Mouse (Mus musculus): ENCODE measurements around the gene Crybb1.

The Crybb1 gene

DNA sequence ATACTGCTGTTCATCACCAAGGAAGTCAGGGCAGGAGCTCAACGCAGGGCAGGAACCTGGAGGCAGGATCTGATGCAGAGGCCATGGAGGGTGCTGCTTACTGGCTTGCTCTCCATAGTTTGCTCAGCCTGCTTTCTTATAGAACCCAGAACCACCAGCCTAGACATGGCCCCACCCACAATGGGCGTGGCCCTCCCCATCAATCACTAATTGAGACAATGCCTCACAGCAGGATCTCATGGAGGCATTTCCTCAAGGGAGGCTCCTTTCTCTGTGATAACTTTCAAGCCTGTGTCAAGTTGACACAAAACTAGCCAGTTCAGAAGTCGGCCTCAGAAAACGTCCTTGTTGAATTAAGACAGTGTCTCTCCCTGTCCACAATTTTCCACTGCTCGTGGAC is 19.8 kb upstream of the Crybb1 start:
- in situ Hi-C loops (cut with MboI; ENCODE audit: unreplicated experiment in 2 of 2) = no loop called here

DNA sequence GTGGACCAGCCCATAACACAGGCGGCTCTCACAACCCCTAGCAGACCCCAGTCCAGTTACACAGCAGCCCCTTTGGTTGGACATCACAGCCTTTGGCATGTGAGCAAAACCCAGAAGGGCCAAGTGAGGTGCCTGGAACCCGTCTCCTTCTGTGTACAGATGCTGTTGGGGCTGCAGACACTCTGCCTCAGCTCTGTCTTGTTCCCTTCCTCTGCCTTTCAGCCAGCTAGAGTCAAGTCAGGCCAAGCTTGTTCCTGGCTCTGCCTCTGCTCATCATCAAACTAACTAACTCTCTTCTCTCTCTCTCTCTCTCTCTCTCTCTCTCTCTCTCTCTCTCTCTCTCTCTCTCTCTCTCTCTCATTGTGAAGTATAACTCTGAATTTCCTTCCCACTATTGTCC is 19.0 kb upstream of the Crybb1 start:
- in situ Hi-C loops (cut with MboI; ENCODE audit: unreplicated experiment in 2 of 2) = no loop called here

DNA sequence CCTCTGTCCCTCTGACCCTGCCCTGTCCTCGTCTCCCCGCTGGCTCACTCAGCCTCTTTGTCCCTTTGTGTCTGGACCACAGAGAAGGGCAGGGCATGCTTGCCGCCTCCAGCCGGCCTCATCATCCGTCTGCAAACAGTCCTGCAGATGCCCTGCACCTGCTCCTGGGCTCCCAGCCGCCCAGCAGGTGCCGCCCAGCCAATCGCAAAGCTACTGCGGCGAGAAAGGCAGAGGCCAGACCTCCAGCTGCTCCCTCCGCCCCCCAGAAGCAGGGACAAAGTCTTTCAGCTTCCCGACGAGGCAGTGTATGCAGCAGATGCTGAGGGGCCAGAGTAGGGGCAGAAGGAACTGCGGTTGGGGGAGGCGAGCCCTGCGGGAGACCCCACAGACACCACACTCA is 18.2 kb upstream of the Crybb1 start:
- in situ Hi-C loops (cut with MboI; ENCODE audit: unreplicated experiment in 2 of 2) = no loop called here

DNA sequence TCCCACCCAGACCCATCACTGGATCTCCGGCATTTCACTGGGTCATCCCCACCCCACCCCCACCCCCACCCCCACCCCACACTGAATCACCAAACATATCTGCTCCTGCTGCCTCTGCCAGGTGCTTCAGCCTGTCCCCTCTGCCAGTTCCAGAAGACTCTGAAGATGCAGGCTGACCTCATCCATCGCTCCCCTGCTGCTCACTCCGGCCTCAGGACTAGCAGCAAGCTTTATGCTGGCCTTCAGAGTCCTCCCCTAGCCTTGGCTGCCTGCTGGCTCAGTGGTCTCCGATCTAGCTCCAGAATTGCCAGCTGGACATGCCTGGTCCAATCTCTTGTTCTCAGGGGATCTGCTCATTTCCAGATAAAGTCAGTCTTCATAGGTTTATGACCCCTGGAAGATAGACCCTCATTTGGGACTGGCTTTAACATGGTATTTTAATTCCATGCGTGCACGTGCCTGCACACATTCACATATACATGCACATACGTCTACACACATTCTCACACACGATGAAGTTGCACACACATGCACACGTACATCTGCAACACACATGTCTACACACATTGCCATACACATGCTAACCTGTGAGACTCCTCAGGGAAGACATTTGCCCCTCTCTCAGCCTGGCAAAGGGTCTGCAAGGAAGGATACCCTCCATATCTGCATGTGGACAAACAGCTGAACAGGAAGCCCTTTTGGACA is 17.6 kb upstream of the Crybb1 start:
- in situ Hi-C loops (cut with MboI; ENCODE audit: unreplicated experiment in 2 of 2) = no loop called here

DNA sequence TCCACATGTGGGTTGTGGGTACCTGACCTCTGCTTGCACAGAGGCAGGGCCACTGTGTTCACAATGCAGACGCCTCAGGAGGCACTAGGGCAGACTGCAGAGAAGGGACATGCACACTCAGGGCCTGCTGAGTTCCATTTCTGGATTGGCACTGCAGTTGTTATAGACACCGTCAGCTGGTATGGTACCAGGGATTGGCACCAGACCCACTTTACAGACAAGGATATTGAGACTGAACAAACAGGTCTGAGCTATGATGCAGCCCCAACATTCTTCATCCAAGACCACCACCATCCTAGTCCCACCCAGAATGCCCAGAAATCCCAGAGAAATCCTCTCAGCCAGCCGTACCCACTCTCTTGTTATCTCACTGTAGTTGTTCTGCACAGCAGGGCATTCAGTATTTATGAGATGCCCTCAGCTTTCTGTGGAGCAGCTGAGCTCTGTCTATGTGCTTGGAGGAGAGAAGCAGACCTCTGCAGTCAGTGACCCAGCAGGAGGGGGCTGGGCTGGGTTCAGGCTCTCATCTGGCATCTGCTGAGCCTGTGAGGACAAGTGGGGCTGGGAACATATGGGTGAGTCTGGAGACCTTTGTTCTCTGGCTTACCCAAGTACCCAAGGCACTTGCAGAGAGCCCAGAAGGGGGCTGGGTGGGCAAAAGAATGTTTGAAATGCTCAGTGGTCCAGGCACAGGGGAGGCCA is 16.7 kb upstream of the Crybb1 start:
- in situ Hi-C loops (cut with MboI; ENCODE audit: unreplicated experiment in 2 of 2) = no loop called here

DNA sequence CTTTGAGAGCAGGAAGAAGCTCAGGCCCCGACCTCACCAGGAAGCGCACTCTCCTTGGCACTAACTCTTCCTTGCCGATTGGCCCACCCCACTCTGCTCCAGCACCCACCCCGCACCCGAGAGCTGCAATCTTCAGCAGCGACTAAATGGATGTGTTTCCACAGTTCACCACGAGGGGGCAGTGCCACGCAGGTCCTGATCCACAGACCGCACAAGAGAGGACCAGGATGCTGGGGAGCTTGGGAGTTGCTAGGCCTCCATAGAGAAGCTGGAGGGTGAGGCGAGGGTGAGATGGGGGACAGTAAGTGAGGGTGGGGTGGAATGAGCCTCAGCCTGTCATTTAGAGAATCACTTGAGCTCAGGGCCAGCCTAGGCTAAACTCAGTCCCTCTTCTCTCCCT is 14.9 kb upstream of the Crybb1 start:
- in situ Hi-C loops (cut with MboI; ENCODE audit: unreplicated experiment in 2 of 2) = loop anchor here (5.0 to 10.0 kb wide), 5 partner anchors 47 to 187 kb away; no protein-coding TSS in a partner anchor

DNA sequence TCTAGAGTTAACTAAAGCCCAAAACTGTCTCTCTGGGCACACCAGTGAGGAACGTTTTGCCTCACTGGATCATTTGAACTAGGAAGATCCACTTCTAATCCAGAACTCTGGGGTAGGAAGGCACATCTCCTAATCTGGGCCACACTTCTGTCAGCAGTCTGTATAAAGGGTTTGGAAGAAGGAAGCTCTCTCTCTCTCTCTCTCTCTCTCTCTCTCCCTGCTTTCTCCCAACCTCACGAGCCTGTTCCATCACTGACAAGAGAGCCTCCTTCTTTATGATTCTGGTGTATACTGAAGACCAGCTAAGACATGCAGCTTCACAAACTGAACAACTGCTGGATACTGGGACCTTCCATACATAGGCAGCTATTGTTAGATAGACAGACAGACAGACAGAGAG is 13.8 kb upstream of the Crybb1 start:
- in situ Hi-C loops (cut with MboI; ENCODE audit: unreplicated experiment in 2 of 2) = loop anchor here (5.0 to 10.0 kb wide), 5 partner anchors 45 to 185 kb away; no protein-coding TSS in a partner anchor

DNA sequence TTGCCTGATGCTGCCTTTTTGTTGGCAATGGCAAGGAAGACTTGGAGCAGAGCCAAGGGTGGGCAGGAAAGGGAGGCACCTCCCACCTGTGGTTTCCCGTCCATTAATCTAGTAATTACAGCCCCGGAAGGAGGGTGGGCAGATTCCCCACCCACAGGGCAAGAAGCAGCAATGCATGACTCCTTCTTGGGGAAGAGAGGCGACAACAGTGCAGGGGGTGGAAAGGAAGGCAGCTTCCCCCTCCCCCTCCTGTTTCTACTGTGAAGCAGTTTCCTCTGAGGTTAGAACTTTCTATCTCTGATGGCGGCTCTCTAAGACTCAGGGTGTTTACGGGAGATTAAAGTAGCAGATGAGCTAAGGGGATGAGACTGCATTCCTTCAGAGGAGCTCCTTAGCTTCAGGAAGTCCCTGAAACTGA is 13.2 kb upstream of the Crybb1 start:
- in situ Hi-C loops (cut with MboI; ENCODE audit: unreplicated experiment in 2 of 2) = loop anchor here (5.0 to 10.0 kb wide), 5 partner anchors 45 to 185 kb away; no protein-coding TSS in a partner anchor

DNA sequence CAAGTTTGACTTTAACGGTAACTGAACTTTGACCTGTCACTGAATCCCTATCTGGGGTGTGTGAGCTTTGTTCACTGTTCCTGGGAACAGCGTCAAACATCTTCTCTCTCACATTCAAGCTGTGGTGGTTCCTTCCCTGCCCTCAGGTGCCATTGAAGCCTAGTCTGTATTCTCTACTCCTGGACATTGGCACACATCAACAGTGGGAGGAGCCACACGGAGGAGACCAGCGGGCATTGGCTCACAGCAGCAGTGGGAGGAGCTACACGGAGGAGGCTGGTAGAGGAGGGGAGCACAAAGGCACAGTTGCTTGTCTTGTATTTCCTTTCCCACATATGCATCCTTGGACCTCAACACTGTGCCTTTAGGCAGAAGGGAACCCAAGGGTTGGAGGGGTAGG is 12.6 kb upstream of the Crybb1 start:
- in situ Hi-C loops (cut with MboI; ENCODE audit: unreplicated experiment in 2 of 2) = loop anchor here (5.0 to 10.0 kb wide), 5 partner anchors 44 to 184 kb away; no protein-coding TSS in a partner anchor

DNA sequence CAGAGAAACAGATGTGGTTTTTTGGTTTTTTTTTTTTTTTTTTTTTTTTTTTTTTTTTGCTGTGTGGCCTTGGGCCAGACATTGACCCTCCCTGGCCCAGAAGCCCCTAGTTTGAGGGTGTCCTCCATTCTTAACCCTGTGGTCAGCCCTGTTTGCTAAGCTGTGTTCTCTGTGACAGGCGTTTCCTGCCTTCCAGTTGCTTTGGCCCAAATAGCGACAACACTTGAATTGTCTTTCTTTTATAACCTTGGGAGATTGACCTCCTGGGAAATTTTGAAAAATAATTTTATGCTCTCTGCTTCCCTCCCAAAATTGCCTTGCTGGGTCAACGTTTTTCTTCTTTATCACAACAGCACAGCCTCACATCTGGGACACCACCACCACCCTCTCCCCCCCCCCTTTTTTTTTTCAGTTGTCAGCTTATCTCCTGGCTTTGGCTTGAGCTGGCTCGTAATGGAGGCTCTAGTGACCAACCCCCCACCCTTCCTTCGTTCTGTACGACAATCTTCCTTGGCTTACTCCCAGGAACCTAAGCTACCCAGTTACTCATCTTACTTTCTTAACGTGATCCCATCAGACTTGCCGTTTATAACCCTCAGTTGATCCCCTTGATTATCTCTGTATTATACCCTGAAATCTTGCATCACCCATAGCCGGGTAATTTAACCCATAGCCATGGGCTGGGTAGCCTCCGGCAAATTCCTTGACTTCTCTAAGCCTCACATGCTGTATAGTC is 11.9 kb upstream of the Crybb1 start:
- in situ Hi-C loops (cut with MboI; ENCODE audit: unreplicated experiment in 2 of 2) = loop anchor here (5.0 to 10.0 kb wide), 5 partner anchors 44 to 184 kb away; no protein-coding TSS in a partner anchor

DNA sequence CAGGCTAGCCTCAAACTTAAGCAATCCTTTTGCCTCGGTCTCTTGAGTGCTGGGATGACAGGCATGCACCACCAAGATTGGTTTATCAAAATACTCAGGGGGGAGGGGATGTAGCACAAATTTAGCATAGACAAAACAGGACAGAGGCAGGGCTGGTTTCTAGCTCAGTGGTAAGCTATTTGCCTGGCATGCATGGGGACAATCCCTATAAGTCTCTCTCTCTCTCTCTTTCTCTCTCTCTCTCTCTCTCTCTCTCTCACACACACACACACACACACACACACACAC is 11.4 kb upstream of the Crybb1 start:
- in situ Hi-C loops (cut with MboI; ENCODE audit: unreplicated experiment in 2 of 2) = loop anchor here (5.0 to 10.0 kb wide), 5 partner anchors 43 to 183 kb away; no protein-coding TSS in a partner anchor

DNA sequence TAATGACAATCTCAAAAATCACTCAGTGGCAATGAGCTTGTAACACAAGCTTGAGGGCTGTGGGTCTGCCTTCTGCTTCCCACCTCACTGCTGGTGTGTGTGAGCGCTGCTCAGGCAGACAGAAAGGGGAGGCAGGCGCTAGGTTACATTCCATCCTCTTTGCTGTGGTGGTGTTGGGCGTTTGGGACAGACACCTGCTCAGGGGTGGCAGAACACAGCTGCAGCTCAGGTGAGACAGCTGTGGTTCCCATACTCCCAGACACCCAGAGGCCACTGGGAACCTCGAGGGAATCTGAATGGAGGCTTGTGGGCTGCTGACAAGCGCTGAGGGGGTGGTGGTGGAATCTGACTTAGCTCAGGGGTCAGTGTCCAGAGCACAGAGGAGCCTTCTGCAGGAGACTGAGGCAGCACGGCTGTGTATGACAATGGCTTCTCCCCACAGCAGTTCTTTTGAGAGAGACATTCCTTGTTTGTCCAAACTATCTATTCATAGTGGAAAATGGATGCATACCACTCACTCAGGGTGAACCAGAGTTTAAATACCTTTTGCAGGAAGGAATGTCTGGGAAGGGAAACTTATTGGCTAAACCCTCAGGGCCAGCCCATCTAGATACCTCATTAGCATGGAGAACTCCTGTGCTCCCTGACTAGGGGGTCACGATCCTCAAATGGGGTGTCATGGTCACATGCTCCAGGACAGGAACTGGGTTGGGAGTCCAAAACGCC is 10.6 kb upstream of the Crybb1 start:
- in situ Hi-C loops (cut with MboI; ENCODE audit: unreplicated experiment in 2 of 2) = loop anchor here (5.0 to 10.0 kb wide), 5 partner anchors 42 to 182 kb away; no protein-coding TSS in a partner anchor

DNA sequence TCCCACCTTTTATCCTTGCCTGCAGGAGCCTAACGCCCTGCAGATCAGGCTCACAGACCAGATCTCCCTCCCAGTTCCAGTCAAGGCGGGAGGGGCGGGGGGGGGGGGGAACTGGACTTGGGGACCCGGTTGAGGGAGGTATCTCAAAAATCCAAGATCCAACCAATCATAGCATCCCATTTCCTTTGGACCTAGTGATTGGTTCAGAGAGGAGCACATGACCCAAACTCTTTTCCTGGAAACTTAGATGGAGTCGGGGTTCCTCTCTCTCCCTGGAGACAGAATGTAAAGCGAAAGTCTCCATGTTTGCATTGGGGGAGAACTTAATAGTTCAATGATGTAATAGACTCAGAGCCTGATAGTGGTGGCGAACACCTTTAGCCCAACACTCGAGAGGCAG is 8.2 kb upstream of the Crybb1 start:
- in situ Hi-C loops (cut with MboI; ENCODE audit: unreplicated experiment in 2 of 2) = loop anchor here in 1 of 2 experiments (10.0 kb wide), 1 partner anchor 177 kb away; no protein-coding TSS in a partner anchor

DNA sequence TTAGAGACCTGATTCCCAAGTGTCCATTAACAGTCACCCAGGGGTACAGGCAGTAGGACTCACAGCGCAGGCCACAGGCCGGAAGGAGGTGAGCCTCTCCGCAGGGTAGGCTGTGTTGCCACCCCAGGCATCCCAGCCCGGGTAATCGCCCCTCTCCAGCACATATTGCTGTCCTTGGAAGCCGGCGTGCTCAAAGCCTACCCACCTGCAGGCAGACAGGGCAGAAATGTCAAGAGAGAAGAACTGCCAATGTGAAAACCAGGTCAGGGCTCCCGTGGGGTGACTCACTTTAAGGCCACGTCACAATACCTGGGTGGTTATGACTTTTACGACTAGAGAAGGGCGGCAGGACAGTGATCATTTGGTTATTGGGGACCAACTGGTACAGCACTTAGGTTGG is 6.5 kb upstream of the Crybb1 start:
- in situ Hi-C loops (cut with MboI; ENCODE audit: unreplicated experiment in 2 of 2) = loop anchor here in 1 of 2 experiments (10.0 kb wide), 1 partner anchor 176 kb away; no protein-coding TSS in a partner anchor

DNA sequence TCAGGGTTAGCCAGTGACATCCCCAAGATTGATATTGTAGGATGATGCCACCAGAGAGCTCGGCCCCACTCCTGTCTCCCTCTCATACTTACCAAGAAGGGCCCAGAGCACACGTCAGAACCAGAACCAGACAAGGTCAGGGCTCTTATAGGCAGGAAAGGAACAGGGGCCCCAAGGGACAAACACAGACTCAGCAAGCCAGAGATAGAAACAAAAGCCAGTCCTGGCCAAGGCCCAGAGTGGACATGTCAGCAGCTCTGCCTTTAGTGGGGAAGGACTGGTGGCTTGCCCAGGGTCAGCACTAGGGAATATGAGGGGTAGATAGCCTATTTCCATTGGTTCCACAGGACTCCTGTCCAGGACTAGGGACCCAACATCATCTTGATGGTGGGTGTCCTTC is 3.2 kb upstream of the Crybb1 start, which contains the start of gene Cryba4:
Cryba4 (minus strand) TSS at position 119 of the 400 bp plus-strand sequence.
- in situ Hi-C loops (cut with MboI; ENCODE audit: unreplicated experiment in 2 of 2) = loop anchor here in 1 of 2 experiments (25.0 kb wide), 2 partner anchors 885 to 1535 kb away; no protein-coding TSS in a partner anchor

DNA sequence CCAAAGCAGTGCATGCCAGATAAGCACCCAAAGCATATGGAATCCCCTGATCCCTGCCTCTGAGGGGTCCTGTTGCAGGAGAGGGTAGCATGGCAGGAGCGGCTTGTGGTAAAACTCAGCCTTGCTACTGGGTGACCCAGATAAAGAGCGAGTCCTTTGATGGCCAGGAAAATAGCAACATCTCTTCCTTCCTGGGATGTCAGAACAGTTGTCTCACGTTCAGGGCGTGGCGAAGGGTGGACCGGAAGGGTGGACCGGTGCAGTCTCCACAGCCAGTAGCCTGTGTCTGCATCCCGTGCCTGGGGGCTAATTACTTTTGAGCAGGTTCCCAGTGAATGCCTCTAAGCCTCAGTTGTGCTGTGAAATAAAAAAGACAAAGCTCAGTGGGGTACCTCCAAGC is 2.4 kb upstream of the Crybb1 start:
- in situ Hi-C loops (cut with MboI; ENCODE audit: unreplicated experiment in 2 of 2) = loop anchor here in 1 of 2 experiments (25.0 kb wide), 2 partner anchors 884 to 1534 kb away; no protein-coding TSS in a partner anchor

DNA sequence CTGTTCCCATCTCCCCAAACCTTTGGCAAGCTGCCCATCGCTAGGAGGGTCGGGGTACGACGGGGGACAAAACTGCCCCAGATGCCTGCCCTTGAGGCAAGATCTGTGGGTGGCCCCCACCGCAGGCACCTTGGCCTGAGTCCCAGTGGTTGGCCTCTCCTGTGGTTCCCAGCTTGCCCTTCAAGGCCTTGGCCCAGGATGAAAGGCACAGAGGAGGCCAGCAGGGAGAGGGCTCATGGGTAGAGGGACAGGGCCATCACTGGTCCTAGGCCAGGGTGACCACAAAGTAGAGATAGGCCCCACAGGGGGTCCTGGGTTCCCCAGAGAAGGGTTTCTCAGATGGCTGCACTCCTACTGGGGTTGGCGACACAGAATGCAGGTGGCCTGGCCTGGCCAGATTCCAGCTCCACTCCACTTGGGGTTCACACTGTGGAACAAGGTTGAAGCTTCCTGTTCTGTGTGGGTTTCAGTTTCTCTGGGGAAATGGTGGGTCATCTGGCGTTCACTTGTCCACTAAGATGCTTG is 1.3 kb upstream of the Crybb1 start:
- in situ Hi-C loops (cut with MboI; ENCODE audit: unreplicated experiment in 2 of 2) = loop anchor here in 1 of 2 experiments (25.0 kb wide), 2 partner anchors 883 to 1533 kb away; no protein-coding TSS in a partner anchor

DNA sequence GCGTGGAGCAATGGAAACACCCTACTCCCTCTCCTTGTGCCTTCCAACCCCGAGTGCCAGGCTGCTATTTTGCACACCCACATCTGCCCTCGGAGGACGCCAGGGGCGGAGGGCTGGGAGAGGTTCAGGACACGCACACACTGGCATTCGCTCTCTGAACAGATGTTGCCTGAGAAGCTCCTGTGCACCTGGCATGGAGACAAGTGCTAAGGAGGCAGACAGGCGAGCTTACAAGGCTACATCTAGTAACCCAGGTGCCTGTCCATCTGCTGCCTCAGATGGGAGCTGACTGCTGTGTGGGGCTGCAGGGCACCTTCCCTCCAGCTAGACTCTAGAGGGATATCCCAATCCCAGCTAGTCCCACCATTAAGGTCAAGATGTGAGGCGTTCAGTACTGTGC is 842 bp downstream of the Crybb1 start:
- in situ Hi-C loops (cut with MboI; ENCODE audit: unreplicated experiment in 2 of 2) = loop anchor here in 1 of 2 experiments (25.0 kb wide), 2 partner anchors 881 to 1531 kb away; no protein-coding TSS in a partner anchor

DNA sequence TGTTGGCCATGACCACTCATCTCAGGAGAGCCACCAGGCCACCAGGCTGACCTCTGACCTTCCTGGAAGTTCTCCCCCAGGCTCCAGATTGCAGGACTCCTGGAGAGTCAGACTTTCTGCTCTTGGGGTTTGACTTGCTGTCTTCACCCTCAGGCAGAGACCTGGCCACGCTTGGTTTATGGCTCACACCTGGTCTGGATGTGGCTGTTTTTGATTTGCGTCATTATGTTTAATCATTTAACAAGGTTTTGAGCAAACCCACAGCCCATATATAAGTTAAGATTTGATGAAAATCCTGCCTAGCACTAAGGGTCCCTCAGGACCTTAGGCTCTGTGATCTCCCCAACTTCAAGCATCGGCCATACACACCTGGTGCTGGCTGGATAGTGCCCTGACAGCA is 2.3 kb downstream of the Crybb1 start:
- in situ Hi-C loops (cut with MboI; ENCODE audit: unreplicated experiment in 2 of 2) = loop anchor here in 1 of 2 experiments (25.0 kb wide), 2 partner anchors 879 to 1529 kb away; no protein-coding TSS in a partner anchor

Measured in v-Abl transformed pro-B cells (cell line).